ENCODE assay signal across 24 mouse cellular contexts in the genomic region with DNA sequence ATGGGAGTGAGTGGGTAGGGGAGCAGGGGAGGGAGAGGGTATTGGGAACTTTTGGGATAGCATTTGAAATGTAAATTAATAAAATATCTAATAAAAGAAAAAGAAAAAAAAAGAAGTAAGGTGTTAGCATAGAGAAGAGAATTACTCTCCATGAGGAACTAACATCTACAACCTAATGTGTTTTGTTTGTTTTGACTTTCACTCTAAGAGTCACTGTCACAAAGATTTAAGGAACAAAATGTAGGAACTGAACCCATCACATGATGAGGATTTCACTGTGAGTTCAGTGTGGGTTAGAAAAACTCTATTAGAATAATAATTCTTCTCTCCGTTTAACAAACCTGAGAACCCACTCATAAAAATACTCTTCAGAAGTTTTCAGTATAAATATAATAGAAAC. TPM values are rescaled to one million over a fixed set of nuclear protein-coding genes. Genes with fewer than 3 reads are reported as not detected.
A peak's percentile ranks its signal among the peaks of the same experiment; 100 is the strongest.
DNase-seq lines count a peak whose midpoint lies in the region; ATAC-seq and TF ChIP-seq lines count a peak whose summit lies in the region.
"Had no signal": no experiment of that assay in that cellular context is flagged by ENCODE, and none has a peak within 500 bp of the region (broad histone marks: within the 10 kb centered on the region; RNA-seq: fewer than 3 reads in every experiment).

No protein-coding gene starts in this region.

- no peak overlapping the region for H3K4me2 ChIP-seq in liver, postnatal 0 days (ENCODE audit: low read depth, low read length)
- H3K4me2 ChIP-seq: embryonic facial prominence, embryonic 12.5 days; forebrain, embryonic 13.5 days; forebrain, embryonic 15.5 days had no signal

- H3K4me3 ChIP-seq in liver, adult 2 months (ENCODE audit: insufficient read depth, low read depth, low read length), result no peak overlapping the region
- no peak overlapping the region for H3K4me3 ChIP-seq in liver, postnatal 0 days (ENCODE audit: low read depth, low read length)
- no peak overlapping the region for H3K4me3 ChIP-seq in macrophage (ENCODE audit: inconsistent target)
- H3K4me3 ChIP-seq: embryonic facial prominence, embryonic 10.5 days; embryonic facial prominence, embryonic 12.5 days; forebrain, embryonic 13.5 days; forebrain, embryonic 15.5 days had no signal

- no peak for TF ChIP-seq POLR2A in liver, adult 2 months (IDR thresholded peaks at IDR 0.05; ENCODE audit: extremely low read depth, insufficient read depth, low read length)

- no peaks in the 10 kb centered on the region for H3K79me2 ChIP-seq in liver, adult 2 months (ENCODE audit: control insufficient read depth, insufficient read depth, low read length)
- H3K79me2 ChIP-seq in macrophage (ENCODE audit: inconsistent target), result no peaks in the 10 kb centered on the region

- peak; percentile 35 for DNase-seq in liver, adult 2 months (ENCODE audit: extremely low read depth, low read depth, low spot score)
- DNase-seq in liver, postnatal 0 days, result no peak
- no peak for DNase-seq in adrenal gland, adult 8-10 months
- no peak for DNase-seq in right cerebral cortex, postnatal 25 days
- DNase-seq: adrenal gland, postnatal 10 days; adrenal gland, postnatal 25 days; B cell, adult 2 months; cerebellum, adult 11-12 months; cerebellum, adult 2 months; cerebellum, adult 9-10 months; cerebellum, postnatal 10 days; cerebellum, postnatal 25 days; forebrain, postnatal 0 days had no signal

- no peaks in the 10 kb centered on the region for H3K9me3 ChIP-seq in liver, postnatal 0 days (ENCODE audit: low read length)
- H3K9me3 ChIP-seq: embryonic facial prominence, embryonic 10.5 days; embryonic facial prominence, embryonic 12.5 days; forebrain, embryonic 13.5 days; forebrain, embryonic 15.5 days; G1E had no signal

- peaks cover 3% of the 10 kb centered on the region for H3K4me1 ChIP-seq in liver, adult 2 months (ENCODE audit: control insufficient read depth, insufficient read depth, low read length)
- peaks cover 5% of the 10 kb centered on the region; the same call in 1 of the 2 replicates for H3K4me1 ChIP-seq in liver, postnatal 0 days (ENCODE audit: insufficient read depth)
- H3K4me1 ChIP-seq: embryonic facial prominence, embryonic 10.5 days; embryonic facial prominence, embryonic 12.5 days; forebrain, embryonic 13.5 days; forebrain, embryonic 15.5 days had no signal

- no peaks in the 10 kb centered on the region for H3K36me3 ChIP-seq in liver, adult 2 months (ENCODE audit: control insufficient read depth, insufficient read depth, low read length)
- no peaks in the 10 kb centered on the region for H3K36me3 ChIP-seq in liver, postnatal 0 days (replicated peaks; ENCODE audit: insufficient read depth, low read length)
- no peaks in the 10 kb centered on the region for H3K36me3 ChIP-seq in macrophage (ENCODE audit: inconsistent target)
- H3K36me3 ChIP-seq: embryonic facial prominence, embryonic 10.5 days; embryonic facial prominence, embryonic 12.5 days; forebrain, embryonic 15.5 days; G1E had no signal

- TF ChIP-seq CTCF in liver, adult 2 months (IDR thresholded peaks at IDR 0.05; ENCODE audit: low read depth, low read length), result no peak
- TF ChIP-seq CTCF in liver, postnatal 0 days (IDR thresholded peaks at IDR 0.05; ENCODE audit: low read depth), result no peak

- no peak for ATAC-seq in liver, postnatal 0 days
- ATAC-seq in monocyte, adult 5-6 weeks (replicated peaks; ENCODE audit: insufficient number of reproducible peaks, low FRiP score, low TSS enrichment, poor library complexity, severe bottlenecking), result peak; percentile 91
- ATAC-seq: activated CD4-positive, CD25-positive, alpha-beta regulatory T cell, adult 4 months; CD4-positive, CD25-positive, alpha-beta regulatory T cell, adult 4 months; forebrain, embryonic 13.5 days; forebrain, embryonic 15.5 days; forebrain, postnatal 0 days; Patski had no signal

- no peak overlapping the region for H3K9ac ChIP-seq in liver, adult 2 months (ENCODE audit: low read depth, low read length)
- no peak overlapping the region for H3K9ac ChIP-seq in liver, postnatal 0 days (replicated peaks)
- H3K9ac ChIP-seq: embryonic facial prominence, embryonic 12.5 days; forebrain, embryonic 13.5 days; forebrain, embryonic 15.5 days; forebrain, postnatal 0 days had no signal

- no peak overlapping the region for H3K27ac ChIP-seq in liver, adult 2 months (replicated peaks; ENCODE audit: insufficient read depth, low read depth, low read length)
- no peak overlapping the region for H3K27ac ChIP-seq in liver, postnatal 0 days (ENCODE audit: low read depth)
- peak overlapping the region; percentile 83 for H3K27ac ChIP-seq in macrophage
- H3K27ac ChIP-seq: embryonic facial prominence, embryonic 10.5 days; embryonic facial prominence, embryonic 12.5 days; forebrain, embryonic 13.5 days; forebrain, embryonic 15.5 days had no signal

- H3K27me3 ChIP-seq in liver, adult 2 months (ENCODE audit: control insufficient read depth, insufficient read depth, low read length), result no peaks in the 10 kb centered on the region
- no peaks in the 10 kb centered on the region for H3K27me3 ChIP-seq in liver, postnatal 0 days (ENCODE audit: insufficient read depth, low read length)
- H3K27me3 ChIP-seq: CH12.LX; embryonic facial prominence, embryonic 12.5 days; forebrain, embryonic 13.5 days; forebrain, embryonic 15.5 days; Patski had no signal

- WGBS in liver, adult 2 months, result 93% methylated on average over 1 of the region's 1 CpGs
- 78% methylated on average over 1 of the region's 1 CpGs for WGBS in liver, postnatal 0 days (ENCODE audit: insufficient replicate concordance)
- WGBS in macrophage (ENCODE audit: missing documents), result 10% methylated on average over 1 of the region's 1 CpGs

- no peak for TF ChIP-seq EP300 in liver, postnatal 0 days (IDR thresholded peaks at IDR 0.05; ENCODE audit: low read depth)

RNA-seq across cellular contexts. Expression of a gene that starts 44.9 kb away (rescaled TPM):
- 16.8 and 18.6 TPM in 2 replicates for total RNA-seq in liver, adult 2 months (2014; rRNA removed)
- polyA plus RNA-seq in liver, adult 2 months (2012; rRNA removed), result 7.1 and 9.0 TPM in 2 replicates
- polyA plus RNA-seq in liver, postnatal 0 days (2015; fragmentation: Nextera tagmentation; extraction: Ambion mirVana), result 65.9 and 68.9 TPM in 2 replicates
- 100 to 1,000 TPM in 20 of 26 experiments, 10 to 100 TPM in 6; 26.1 to 449 (median 139) TPM for total RNA-seq in macrophage (2018; cell fraction: chromatin; rRNA removed)
- 100 to 1,000 TPM in 25 of 26 experiments, 10 to 100 TPM in 1; 99.1 to 216 (median 133) TPM for total RNA-seq in macrophage (2018; cell fraction: cytosol; rRNA removed)
- total RNA-seq in macrophage (2018; cell fraction: nucleus; rRNA removed), result 100 to 1,000 TPM in 25 of 26 experiments, 10 to 100 TPM in 1; 62.6 to 584 (median 228) TPM
- 152 to 186 TPM (median 172 TPM) in 3 replicates for polyA plus RNA-seq in macrophage (2018)
- total RNA-seq in monocyte, adult 5-6 weeks (2017), result 1,014 to 1,366 TPM (median 1,192 TPM) in 3 replicates
- 10 to 100 TPM; 43.5 to 57.9 (median 51.5) TPM for total RNA-seq in adrenal gland, adult 8-10 months (2022)

Comparison
In these comparisons a context has a peak if more than half of its experiments do, and no peak if none do; other contexts are left out.
1. RNA of a gene that starts 44.9 kb away (total RNA-seq): 1,014 to 1,366 TPM in monocyte, adult 5-6 weeks; 43.5 to 57.9 TPM in adrenal gland, adult 8-10 months and 16.8 to 18.6 TPM in liver, adult 2 months; every median in the first group is over 10 times any median in the second.